Mouse (Mus musculus): ENCODE results near the gene Kif17. TPM values are rescaled to one million over a fixed set of nuclear protein-coding genes. Genes with fewer than 3 reads are reported as not detected.

The Kif17 gene
- polyA plus RNA-seq, 1 experiment from 2014 or later = 4.0 TPM

GRCm38 (mm10) chr4:138316369-138316768 is 66.1 kb downstream of the Kif17 start:
- no peak overlapping the region for H3K4me2 ChIP-seq (ENCODE audit: low read length)
- H3K9ac ChIP-seq (ENCODE audit: low read depth, low read length) = no peak overlapping the region
- no peak for ATAC-seq
- no peak overlapping the region for H3K4me3 ChIP-seq (ENCODE audit: low read depth, low read length)
- no peaks in the 10 kb centered on the region for H3K27me3 ChIP-seq (ENCODE audit: control insufficient read depth, insufficient read depth, low read depth, low read length)
- WGBS = 88% methylated on average over 6 of the region's 6 CpGs
- H3K9me3 ChIP-seq (replicated peaks; ENCODE audit: control insufficient read depth, low read length, poor library complexity, severe bottlenecking) = no peaks in the 10 kb centered on the region
- no peak overlapping the region for H3K27ac ChIP-seq (ENCODE audit: low read length)
- peaks cover 23% of the 10 kb centered on the region for H3K36me3 ChIP-seq (ENCODE audit: control insufficient read depth, insufficient read depth, low read length)
- H3K4me1 ChIP-seq (ENCODE audit: control insufficient read depth, insufficient read depth, low read length) = no peaks in the 10 kb centered on the region

- Histone ChIP-seq H3K36me3 (ENCODE audit: control insufficient read depth, insufficient read depth, low read length) (peaks cover 14% of the 10 kb centered on the region), H3K9me3 (replicated peaks; ENCODE audit: control insufficient read depth, low read length, poor library complexity, severe bottlenecking) (no peaks in the 10 kb centered on the region)
- WGBS = 55% methylated on average over 6 of the region's 6 CpGs
These were observed 68.5 kb downstream of the Kif17 start for GRCm38 (mm10) chr4:138318509-138319266.

GRCm38 (mm10) chr4:138319508-138319907 is 69.3 kb downstream of the Kif17 start:
- no peaks in the 10 kb centered on the region for H3K9me3 ChIP-seq (replicated peaks; ENCODE audit: control insufficient read depth, low read length, poor library complexity, severe bottlenecking)
- H3K36me3 ChIP-seq (ENCODE audit: control insufficient read depth, insufficient read depth, low read length) = peaks cover 7% of the 10 kb centered on the region
- no peak for ATAC-seq
- H3K9ac ChIP-seq (ENCODE audit: low read depth, low read length) = no peak overlapping the region
- no peak overlapping the region for H3K4me2 ChIP-seq (ENCODE audit: low read length)
- H3K27ac ChIP-seq (ENCODE audit: low read length) = no peak overlapping the region
- H3K4me3 ChIP-seq (ENCODE audit: low read depth, low read length) = no peak overlapping the region
- H3K4me1 ChIP-seq (ENCODE audit: control insufficient read depth, insufficient read depth, low read length) = peaks cover 21% of the 10 kb centered on the region
- WGBS = 32% methylated on average over 10 of the region's 10 CpGs
- H3K27me3 ChIP-seq (ENCODE audit: control insufficient read depth, insufficient read depth, low read depth, low read length) = no peaks in the 10 kb centered on the region

More at GRCm38 (mm10) chr4:138318509-138319266, 68.5 kb downstream of the Kif17 start:
- Histone ChIP-seq H3K4me2 (ENCODE audit: low read length) (no peak overlapping the region), H3K27ac (ENCODE audit: low read length) (no peak overlapping the region), H3K4me1 (ENCODE audit: control insufficient read depth, insufficient read depth, low read length) (peaks cover 15% of the 10 kb centered on the region), H3K4me3 (ENCODE audit: low read depth, low read length) (no peak overlapping the region), H3K27me3 (ENCODE audit: control insufficient read depth, insufficient read depth, low read depth, low read length) (no peaks in the 10 kb centered on the region), H3K9ac (ENCODE audit: low read depth, low read length) (0 out of 2 replicates have a peak overlapping the region, but pooled peaks have one; percentile 7)
- peak; percentile 19; the same call in 1 of the 2 replicates for ATAC-seq

GRCm38 (mm10) chr4:138320711-138321110 is 70.5 kb downstream of the Kif17 start:
- H3K9ac ChIP-seq (ENCODE audit: low read depth, low read length) = no peak overlapping the region
- no peak overlapping the region for H3K4me3 ChIP-seq (ENCODE audit: low read depth, low read length)
- no peaks in the 10 kb centered on the region for H3K27me3 ChIP-seq (ENCODE audit: control insufficient read depth, insufficient read depth, low read depth, low read length)
- no peak overlapping the region for H3K27ac ChIP-seq (ENCODE audit: low read length)
- H3K4me1 ChIP-seq (ENCODE audit: control insufficient read depth, insufficient read depth, low read length) = peaks cover 21% of the 10 kb centered on the region
- peaks cover 5% of the 10 kb centered on the region for H3K36me3 ChIP-seq (ENCODE audit: control insufficient read depth, insufficient read depth, low read length)
- no peak for ATAC-seq
- WGBS = 89% methylated on average over 11 of the region's 11 CpGs
- H3K9me3 ChIP-seq (replicated peaks; ENCODE audit: control insufficient read depth, low read length, poor library complexity, severe bottlenecking) = no peaks in the 10 kb centered on the region
- no peak overlapping the region for H3K4me2 ChIP-seq (ENCODE audit: low read length)

GRCm38 (mm10) chr4:138321488-138321887 is 71.3 kb downstream of the Kif17 start:
- no peak overlapping the region for H3K4me3 ChIP-seq (ENCODE audit: low read depth, low read length)
- H3K9me3 ChIP-seq (replicated peaks; ENCODE audit: control insufficient read depth, low read length, poor library complexity, severe bottlenecking) = no peaks in the 10 kb centered on the region
- peaks cover 4% of the 10 kb centered on the region for H3K36me3 ChIP-seq (ENCODE audit: control insufficient read depth, insufficient read depth, low read length)
- no peak overlapping the region for H3K27ac ChIP-seq (ENCODE audit: low read length)
- H3K4me2 ChIP-seq (ENCODE audit: low read length) = no peak overlapping the region
- H3K9ac ChIP-seq (ENCODE audit: low read depth, low read length) = no peak overlapping the region
- no peak for ATAC-seq
- 79% methylated on average over 7 of the region's 7 CpGs for WGBS
- no peaks in the 10 kb centered on the region for H3K27me3 ChIP-seq (ENCODE audit: control insufficient read depth, insufficient read depth, low read depth, low read length)
- peaks cover 21% of the 10 kb centered on the region for H3K4me1 ChIP-seq (ENCODE audit: control insufficient read depth, insufficient read depth, low read length)

GRCm38 (mm10) chr4:138322692-138323091 is 72.5 kb downstream of the Kif17 start:
- Histone ChIP-seq H3K4me3 (ENCODE audit: low read depth, low read length) (no peak overlapping the region), H3K9me3 (replicated peaks; ENCODE audit: control insufficient read depth, low read length, poor library complexity, severe bottlenecking) (no peaks in the 10 kb centered on the region), H3K27ac (ENCODE audit: low read length) (peak overlapping the region; percentile 38), H3K4me2 (ENCODE audit: low read length) (peak overlapping the region; percentile 28), H3K36me3 (ENCODE audit: control insufficient read depth, insufficient read depth, low read length) (0 out of 2 replicates have a peak, but pooled peaks cover 2% of the 10 kb centered on the region), H3K27me3 (ENCODE audit: control insufficient read depth, insufficient read depth, low read depth, low read length) (no peaks in the 10 kb centered on the region), H3K4me1 (ENCODE audit: control insufficient read depth, insufficient read depth, low read length) (peaks cover 21% of the 10 kb centered on the region), H3K9ac (ENCODE audit: low read depth, low read length) (no peak overlapping the region)
- no peak for ATAC-seq
- WGBS = 8% methylated on average over 4 of the region's 4 CpGs

GRCm38 (mm10) chr4:138323753-138324152 is 73.5 kb downstream of the Kif17 start:
- Histone ChIP-seq H3K27ac (ENCODE audit: low read length) (peak overlapping the region; percentile 38), H3K4me1 (ENCODE audit: control insufficient read depth, insufficient read depth, low read length) (peaks cover 21% of the 10 kb centered on the region), H3K9ac (ENCODE audit: low read depth, low read length) (no peak overlapping the region), H3K4me3 (ENCODE audit: low read depth, low read length) (no peak overlapping the region), H3K4me2 (ENCODE audit: low read length) (peak overlapping the region; percentile 5; the same call in 1 of the 2 replicates), H3K36me3 (ENCODE audit: control insufficient read depth, insufficient read depth, low read length) (0 out of 2 replicates have a peak, but pooled peaks cover 2% of the 10 kb centered on the region), H3K27me3 (ENCODE audit: control insufficient read depth, insufficient read depth, low read depth, low read length) (no peaks in the 10 kb centered on the region), H3K9me3 (replicated peaks; ENCODE audit: control insufficient read depth, low read length, poor library complexity, severe bottlenecking) (no peaks in the 10 kb centered on the region)
- ATAC-seq = no peak
- whole genome bisulfite sequencing = 74% methylated on average over 4 of the region's 4 CpGs

- H3K36me3 ChIP-seq (ENCODE audit: control insufficient read depth, insufficient read depth, low read length) = 0 out of 2 replicates have a peak, but pooled peaks cover 2% of the 10 kb centered on the region
- no peak for ATAC-seq
- H3K4me1 ChIP-seq (ENCODE audit: control insufficient read depth, insufficient read depth, low read length) = peaks cover 21% of the 10 kb centered on the region
- H3K4me3 ChIP-seq (ENCODE audit: low read depth, low read length) = no peak overlapping the region
- H3K9me3 ChIP-seq (replicated peaks; ENCODE audit: control insufficient read depth, low read length, poor library complexity, severe bottlenecking) = no peaks in the 10 kb centered on the region
- H3K9ac ChIP-seq (ENCODE audit: low read depth, low read length) = no peak overlapping the region
- H3K27me3 ChIP-seq (ENCODE audit: control insufficient read depth, insufficient read depth, low read depth, low read length) = no peaks in the 10 kb centered on the region
- WGBS = 87% methylated on average over 3 of the region's 3 CpGs
- H3K27ac ChIP-seq (ENCODE audit: low read length) = 0 out of 2 replicates have a peak overlapping the region, but pooled peaks have one; percentile 14
- H3K4me2 ChIP-seq (ENCODE audit: low read length) = no peak overlapping the region
These were observed 74.2 kb downstream of the Kif17 start for GRCm38 (mm10) chr4:138324451-138324850.

GRCm38 (mm10) chr4:138325466-138326076 is 75.3 kb downstream of the Kif17 start:
- WGBS = 1% methylated on average over 37 of the region's 45 CpGs
- Histone ChIP-seq H3K9me3 (replicated peaks; ENCODE audit: control insufficient read depth, low read length, poor library complexity, severe bottlenecking) (no peaks in the 10 kb centered on the region), H3K27ac (ENCODE audit: low read length) (peak overlapping the region; percentile 91), H3K4me1 (ENCODE audit: control insufficient read depth, insufficient read depth, low read length) (peaks cover 23% of the 10 kb centered on the region), H3K4me3 (ENCODE audit: low read depth, low read length) (peak overlapping the region; percentile 89), H3K27me3 (ENCODE audit: control insufficient read depth, insufficient read depth, low read depth, low read length) (no peaks in the 10 kb centered on the region), H3K36me3 (ENCODE audit: control insufficient read depth, insufficient read depth, low read length) (0 out of 2 replicates have a peak, but pooled peaks cover under 1% of the 10 kb centered on the region), H3K9ac (ENCODE audit: low read depth, low read length) (peak overlapping the region; percentile 93), H3K4me2 (ENCODE audit: low read length) (peak overlapping the region; percentile 61)
- peak; percentile 84 for ATAC-seq

All from midbrain, embryonic 16.5 days (tissue).